Mouse (Mus musculus) adrenal gland, postnatal 36 days (tissue): ENCODE measurements at regions not wholly inside any gene's neighbourhood (a gene's known extent, or its start where the extent isn't known, plus 50 kb on each side); places are given as distances from the start of the nearest gene placed in this dataset.
"Not testable (repeated sequence)": the region's sequence is repeated elsewhere in the genome, so short reads cannot be mapped to it uniquely, and the experiment has no call there.

Experiments used
- DNase-seq, 2 experiments: peaks; one replicate each; pipeline ENCODE4 v3.0.0; 2021; ENCODE audit warnings: mixed read lengths in 1 of 2

DNA sequence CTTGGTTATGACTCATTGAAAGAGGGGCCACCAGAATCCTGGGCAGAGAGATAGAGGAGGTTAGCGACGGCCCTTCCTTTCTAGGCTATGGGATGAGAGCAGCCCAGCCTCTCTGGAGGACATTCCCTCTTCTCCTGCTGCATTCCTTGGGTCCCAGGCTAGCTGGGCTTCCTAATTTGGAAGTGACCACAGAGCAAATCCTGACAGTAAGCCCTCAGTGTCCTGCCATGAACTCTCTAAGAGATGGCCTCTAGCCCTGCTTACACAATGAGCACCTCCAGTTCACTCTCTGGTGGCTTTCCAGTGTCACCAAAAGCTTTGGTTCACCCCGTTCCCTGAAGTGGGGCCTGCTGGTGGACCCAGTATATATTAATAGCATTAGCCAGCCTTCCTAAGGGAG, 64.1 kb upstream of the Rmdn2 start:
- DNase-seq, result no peak

DNA sequence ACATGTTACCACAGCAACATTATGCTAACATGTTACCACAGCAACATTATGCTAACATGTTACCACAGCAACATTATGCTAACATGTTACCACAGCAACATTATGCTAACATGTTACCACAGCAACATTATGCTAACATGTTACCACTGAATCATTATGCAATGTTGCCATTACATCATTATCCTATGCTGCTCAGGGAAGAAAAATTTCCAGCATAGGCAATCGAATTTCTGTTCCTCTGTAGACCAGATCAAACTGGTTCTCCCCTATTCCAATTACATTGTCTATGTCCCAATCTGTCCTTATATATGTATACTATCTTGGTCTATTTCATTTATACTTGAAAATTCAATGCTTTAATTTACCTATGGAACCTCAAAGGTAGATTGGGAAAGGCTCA, 61.3 kb upstream of the Rmdn2 start:
- not testable (repeated sequence) for DNase-seq

DNA sequence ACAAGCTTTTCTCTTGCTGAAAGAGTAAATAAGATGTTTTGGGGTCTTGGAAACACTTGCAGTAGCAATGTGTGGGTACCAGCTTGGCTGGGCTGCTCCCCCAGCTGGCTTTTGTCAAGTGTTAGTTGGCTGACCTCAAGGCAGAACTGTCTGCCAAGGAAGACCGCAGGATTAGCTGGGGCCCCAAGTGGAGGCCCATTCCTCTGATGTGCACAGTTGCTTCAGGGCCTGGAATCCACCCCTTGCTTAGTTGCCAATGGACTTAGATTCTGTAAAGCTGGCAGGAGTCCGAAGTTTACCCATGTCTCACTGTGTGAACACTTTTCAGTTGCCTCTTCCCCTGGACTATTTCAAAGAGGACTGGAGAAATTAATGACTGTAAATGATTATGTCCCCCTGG, 57.8 kb upstream of the Rmdn2 start:
- DNase-seq, result no peak

DNA sequence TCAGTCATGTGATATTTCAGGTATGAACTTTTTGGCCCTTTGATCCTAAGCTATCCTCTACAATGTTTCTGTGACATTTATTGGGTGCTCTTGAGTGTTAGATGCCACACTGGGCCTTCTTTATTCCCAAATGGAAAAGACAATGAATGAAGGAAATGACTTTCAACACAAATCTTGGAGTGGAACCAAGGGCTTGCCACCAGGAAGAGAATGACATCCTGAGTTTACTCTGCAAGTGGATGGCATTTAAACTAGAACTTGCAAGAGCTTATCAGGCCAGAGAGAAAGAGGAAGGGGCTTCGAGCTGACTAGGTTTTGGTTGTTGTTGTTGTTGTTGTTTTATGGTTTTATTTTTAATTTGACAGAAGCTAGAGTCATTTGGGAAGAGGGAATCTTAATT, 56.1 kb upstream of the Rmdn2 start:
- no peak for DNase-seq
